Mouse (Mus musculus) lung, postnatal 25 days (tissue): ENCODE results near the gene Fbln1.

Experiments
- DNase-seq: peaks from one replicate; pipeline ENCODE4 v3.0.0; 2022; ENCODE audit warnings: low spot score

The Fbln1 gene

GRCm38 (mm10) chr15:85238821-85239745 lies 33.3 kb downstream of the Fbln1 start:
- DNase-seq = peak; percentile 26

GRCm38 (mm10) chr15:85240086-85240485 lies 34.3 kb downstream of the Fbln1 start:
- DNase-seq = no peak

- DNase-seq = no peak
These were observed 36.1 kb downstream of the Fbln1 start for GRCm38 (mm10) chr15:85241856-85242255.

DNA sequence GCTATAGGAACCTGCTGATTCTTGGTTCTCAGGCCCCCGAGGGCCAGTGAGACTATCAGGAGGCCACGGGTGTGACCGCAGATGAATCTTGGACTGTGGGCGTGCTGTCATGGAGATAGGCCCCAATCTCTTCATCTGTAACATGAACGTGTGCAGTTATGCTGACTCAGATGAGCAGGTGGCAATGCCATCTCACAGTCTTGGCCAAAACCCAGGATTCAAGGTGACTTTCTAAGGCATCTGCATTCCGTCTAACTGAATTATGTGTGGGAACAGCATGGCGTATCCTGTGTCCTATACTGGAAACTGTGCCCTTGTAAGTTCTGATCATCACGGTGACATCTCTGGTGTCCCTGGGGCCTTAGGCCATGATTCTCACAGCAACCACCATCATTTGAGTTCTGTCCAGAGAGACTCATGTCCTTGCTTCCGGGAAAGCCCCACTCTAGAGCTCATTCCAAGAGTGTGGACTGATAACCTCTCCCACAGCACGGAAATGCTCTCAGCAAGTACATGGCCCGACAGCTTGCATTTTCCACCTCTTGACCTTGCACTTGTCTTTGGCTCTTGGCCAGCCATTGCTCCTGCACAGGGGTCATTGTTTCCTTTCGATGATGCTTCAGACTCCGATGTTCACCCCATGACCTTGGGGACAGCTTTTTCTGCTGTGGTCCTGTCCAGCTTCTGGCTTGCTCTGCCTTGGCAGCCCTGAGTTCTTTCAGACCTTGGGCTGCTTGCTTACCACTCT lies 38.8 kb downstream of the Fbln1 start:
- no peak for DNase-seq

- DNase-seq = peak; percentile 18
These were observed 39.7 kb downstream of the Fbln1 start for GRCm38 (mm10) chr15:85245241-85246010.

- DNase-seq = no peak
These were observed 40.3 kb downstream of the Fbln1 start for GRCm38 (mm10) chr15:85246016-85246415.

GRCm38 (mm10) chr15:85246936-85247335 lies 41.2 kb downstream of the Fbln1 start:
- no peak for DNase-seq

DNA sequence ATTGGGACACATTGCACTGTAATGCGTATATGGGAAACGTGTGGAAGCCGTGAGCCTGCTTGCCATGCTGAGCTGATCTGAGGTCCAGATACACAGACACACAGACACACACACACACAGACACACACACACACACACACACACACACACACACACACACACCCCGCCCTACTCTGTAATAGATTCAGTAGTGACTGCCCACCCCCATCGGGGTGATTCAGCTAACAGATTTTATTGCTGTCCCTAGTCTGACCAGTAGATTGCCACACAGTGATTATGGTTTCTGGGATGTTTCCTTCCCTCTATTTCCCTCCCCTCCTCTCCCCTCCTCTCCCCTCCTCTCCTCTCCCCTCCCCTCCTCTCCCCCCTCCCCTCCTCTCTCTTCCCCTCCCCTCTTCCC lies 42.6 kb downstream of the Fbln1 start:
- DNase-seq = no peak

DNA sequence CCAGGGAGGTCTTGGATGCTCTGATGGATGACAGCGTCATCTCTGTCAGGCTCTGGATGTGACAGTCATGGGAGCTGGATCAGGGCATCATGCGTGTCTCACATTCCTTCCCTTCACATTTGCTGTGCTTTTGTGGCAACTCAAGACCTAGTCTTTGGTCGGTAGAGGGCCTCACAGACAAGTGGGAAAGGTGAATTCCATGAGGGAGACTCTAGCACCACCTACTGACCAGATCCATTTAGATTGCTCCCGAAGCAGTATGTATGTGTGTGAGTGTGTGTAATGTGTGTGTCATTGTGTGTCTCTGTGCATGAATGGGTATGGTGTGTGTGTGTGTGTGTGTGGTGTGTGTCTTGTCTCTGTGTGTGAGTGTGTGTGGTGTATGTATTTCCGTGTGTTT lies 43.5 kb downstream of the Fbln1 start:
- peak; percentile 70 for DNase-seq

GRCm38 (mm10) chr15:85250436-85250835 lies 44.7 kb downstream of the Fbln1 start:
- no peak for DNase-seq

DNA sequence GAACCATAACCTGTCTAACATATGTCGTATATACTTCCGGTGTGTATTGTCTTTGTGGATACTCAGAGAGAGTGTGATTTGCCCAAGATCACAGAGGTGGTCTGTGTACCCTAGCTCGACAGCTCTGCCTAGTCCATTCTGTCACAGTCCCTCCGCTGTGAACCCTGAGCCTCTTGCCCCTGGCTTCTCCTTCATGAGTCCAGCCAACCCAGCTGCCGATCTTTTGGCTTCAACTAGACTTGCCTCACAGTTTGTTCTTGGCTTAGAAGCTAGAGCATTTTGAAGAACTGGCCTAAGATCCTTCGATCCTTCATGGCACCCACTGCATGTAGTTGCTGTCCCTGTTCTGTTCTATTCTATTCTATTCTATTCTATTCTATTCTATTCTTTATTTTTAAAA lies 46.7 kb downstream of the Fbln1 start:
- peak; percentile 11 for DNase-seq

DNA sequence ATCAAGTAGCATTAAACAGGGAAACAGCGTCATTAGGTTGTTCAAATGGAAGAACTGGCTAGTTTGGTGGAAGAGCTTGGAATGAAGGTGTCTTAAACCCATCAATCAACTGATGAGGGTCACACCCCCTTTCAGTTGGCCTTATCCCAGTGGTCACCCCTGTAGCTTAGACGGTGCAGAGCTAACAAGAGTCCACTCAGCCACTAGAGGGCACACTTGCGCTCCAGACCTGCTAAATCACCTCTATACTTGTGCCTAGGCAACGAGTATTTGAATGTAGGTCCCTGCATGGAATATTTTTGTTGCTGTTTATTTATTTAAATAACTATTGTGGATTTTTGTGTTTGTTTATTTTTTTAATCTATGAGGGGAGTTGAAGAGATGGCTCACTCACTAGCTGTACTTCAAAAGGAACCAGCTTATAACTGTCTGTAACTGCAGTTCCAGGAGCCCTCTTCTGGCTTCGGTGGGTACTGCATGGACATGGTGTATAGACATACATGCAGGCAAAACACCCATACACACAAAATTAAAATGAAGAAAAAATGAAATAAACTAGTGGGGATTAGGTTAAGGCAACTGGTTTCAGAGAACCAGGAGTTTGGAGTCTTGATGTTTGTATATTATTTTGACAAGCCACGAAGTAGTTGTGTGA lies 52.2 kb downstream of the Fbln1 start:
- DNase-seq = peak; percentile 54

DNA sequence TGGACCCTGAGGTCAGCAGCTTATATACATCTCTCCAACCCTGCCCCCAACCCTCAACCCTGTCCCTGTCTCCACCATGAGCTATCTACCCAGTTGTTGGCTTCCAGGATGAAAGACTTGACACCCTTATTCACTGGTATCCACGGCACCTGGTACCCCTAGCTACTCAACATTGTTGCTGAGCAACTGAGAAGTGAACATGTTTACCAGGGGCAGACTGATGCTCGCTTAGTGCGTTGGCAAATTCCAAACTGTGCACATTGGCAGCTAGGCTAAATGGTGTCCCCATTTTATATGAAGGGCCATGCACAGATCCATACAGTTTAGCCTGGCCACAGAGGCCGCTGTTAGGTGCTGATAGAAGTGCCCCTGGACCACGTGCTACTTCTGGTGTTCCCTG lies 57.1 kb downstream of the Fbln1 start:
- DNase-seq = no peak

DNA sequence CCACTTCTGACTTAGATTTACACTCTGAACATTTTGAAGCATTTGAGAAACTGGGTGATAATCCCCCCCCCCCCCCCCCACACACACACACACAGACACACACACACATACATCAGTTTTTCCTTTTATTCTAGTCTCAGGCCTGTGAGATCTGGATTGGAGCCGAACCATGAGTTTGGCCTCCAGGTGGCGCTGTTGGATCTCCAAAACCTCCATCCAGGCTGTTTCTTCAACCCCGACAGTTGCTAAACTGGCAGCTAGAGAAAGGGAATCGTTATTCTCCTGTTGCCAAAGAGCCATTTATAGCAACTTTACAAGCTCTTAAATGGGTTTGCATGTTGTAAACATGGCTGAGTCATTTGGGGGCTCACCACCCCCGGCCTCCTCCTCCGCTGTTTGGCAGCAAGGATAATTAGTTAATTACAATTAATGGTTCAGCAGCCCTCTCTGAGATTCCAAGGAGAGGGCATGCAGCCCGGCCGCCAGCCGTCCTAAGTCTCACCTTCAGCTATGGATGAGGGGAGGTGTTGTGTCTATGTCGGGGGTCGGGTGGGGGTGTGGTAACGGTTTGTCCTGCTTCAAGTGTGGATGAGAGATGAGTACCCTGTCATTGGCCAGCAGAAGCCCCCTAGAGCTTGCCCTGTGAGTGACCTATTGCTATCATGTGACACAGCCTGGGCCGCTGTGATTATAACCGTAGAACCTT lies 61.1 kb downstream of the Fbln1 start:
- DNase-seq = peak; percentile 73

DNA sequence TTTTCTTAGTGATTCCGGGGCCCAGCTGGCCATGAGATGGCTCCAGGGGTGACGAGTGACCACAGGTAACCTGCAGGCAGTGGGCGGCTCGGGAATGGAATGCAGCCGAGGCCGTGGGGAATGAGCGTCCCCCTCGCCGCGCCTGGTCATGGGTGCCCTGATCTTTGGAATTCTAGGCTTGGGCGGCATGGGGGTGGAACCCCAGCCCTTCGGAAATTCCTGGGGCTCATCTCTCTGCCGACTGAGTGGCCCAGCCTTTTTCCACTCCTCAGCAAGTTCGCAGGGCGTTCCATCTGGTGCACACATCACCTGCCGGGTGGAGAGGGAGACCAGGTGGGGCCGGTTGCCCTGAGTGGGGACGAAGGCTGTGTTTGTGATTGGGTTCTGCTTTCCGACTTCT lies 62.1 kb downstream of the Fbln1 start:
- no peak for DNase-seq

GRCm38 (mm10) chr15:85272988-85273387 lies 67.2 kb downstream of the Fbln1 start:
- no peak for DNase-seq

- DNase-seq = no peak
These were observed 71.5 kb downstream of the Fbln1 start for GRCm38 (mm10) chr15:85277221-85277620.

- DNase-seq = no peak
These were observed 73.2 kb downstream of the Fbln1 start for GRCm38 (mm10) chr15:85278986-85279385.

- no peak for DNase-seq
These were observed 76.3 kb downstream of the Fbln1 start for GRCm38 (mm10) chr15:85282021-85282420.

GRCm38 (mm10) chr15:85284651-85285050 lies 78.9 kb downstream of the Fbln1 start:
- DNase-seq = no peak

DNA sequence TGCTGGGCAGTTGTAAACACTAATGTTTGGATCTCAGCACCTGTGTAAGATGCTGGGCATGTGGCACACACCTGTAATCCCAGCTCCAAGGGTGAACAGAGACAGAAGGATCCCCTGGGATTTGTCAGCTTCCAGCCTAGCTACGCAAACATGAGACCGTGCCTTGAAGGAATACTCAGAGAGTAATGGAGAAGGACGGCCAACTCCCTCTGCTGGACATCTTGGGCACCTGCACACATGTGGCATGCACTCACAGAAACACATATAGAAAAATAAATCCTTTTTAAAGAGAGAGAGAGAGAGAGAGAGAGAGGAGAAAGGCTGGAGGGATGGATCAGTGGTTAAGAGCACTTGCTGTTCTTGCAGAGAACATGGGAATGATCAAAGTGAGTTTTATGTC lies 88.9 kb downstream of the Fbln1 start:
- DNase-seq = no peak
